Mouse (Mus musculus): ENCODE results near the gene Cops9.

GRCm38 (mm10) chr1:92634569-92634968, 7.2 kb downstream of the Cops9 start:
- TF ChIP-seq EP300 (IDR thresholded peaks at IDR 0.05; ENCODE audit: low read depth) (no peak), CTCF (IDR thresholded peaks at IDR 0.05; ENCODE audit: low read depth) (no peak)
